Mouse (Mus musculus): ENCODE data around the gene Abca4.
A peak's percentile ranks its signal among the peaks of the same experiment; 100 is the strongest.
"Not testable (repeated sequence)": the region's sequence is repeated elsewhere in the genome, so short reads cannot be mapped to it uniquely, and the experiment has no call there.

Abca4 gene

DNA sequence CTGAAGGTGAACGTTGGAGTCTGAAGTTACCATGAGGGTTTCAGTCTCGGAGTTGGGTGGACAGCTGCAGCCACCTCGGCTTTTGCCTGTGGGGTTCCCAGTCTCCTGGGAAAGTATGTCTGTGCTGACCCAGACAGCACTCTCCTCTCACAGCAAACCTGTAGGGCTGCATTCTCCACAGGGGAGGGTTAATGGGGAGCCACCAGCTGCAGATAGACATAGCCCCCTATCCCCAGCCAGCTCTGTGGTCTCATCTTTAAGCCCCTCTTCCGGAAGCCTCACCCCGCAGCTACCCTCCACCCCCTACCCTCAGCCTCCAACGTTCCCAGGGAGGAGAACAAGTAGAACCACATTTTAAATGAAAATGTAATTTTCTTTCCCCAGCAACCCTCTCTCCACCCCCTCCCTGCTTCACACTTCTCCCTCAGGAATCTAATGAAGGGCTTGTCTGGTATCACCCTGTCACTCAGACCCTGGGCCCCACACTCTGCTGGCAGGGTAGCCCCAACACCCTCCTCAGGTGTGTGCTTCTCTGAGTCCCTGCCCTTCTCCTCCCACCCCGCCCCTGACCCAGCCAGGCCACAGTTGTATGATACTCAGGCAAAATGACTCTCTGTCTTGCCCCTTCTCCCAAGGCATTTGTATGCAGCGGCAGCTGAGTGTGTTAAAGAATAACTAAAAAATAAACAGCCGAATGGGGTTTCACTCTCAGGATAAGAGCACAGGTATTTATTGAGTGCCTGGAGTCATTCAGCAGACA is 14.4 kb downstream of the Abca4 start:
- DNase-seq = no peak

DNA sequence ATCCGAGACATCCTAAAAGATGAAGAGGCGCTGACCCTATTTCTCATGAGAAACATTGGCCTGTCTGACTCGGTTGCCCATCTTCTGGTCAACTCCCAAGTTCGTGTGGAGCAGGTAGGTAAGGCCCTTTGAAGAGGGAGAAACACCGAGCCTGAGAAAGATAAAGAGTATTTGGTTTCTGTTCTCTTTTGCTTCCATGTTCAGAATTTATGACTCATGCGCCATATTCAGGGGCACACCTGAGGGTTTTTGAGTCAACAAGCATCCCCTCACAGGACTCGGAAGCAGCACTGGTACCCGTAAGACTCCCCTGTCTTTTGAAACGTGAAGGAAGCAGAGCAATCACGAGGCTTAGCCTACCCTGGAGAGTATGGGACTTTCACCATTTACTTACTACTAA is 18.3 kb downstream of the Abca4 start:
- DNase-seq = no peak

DNA sequence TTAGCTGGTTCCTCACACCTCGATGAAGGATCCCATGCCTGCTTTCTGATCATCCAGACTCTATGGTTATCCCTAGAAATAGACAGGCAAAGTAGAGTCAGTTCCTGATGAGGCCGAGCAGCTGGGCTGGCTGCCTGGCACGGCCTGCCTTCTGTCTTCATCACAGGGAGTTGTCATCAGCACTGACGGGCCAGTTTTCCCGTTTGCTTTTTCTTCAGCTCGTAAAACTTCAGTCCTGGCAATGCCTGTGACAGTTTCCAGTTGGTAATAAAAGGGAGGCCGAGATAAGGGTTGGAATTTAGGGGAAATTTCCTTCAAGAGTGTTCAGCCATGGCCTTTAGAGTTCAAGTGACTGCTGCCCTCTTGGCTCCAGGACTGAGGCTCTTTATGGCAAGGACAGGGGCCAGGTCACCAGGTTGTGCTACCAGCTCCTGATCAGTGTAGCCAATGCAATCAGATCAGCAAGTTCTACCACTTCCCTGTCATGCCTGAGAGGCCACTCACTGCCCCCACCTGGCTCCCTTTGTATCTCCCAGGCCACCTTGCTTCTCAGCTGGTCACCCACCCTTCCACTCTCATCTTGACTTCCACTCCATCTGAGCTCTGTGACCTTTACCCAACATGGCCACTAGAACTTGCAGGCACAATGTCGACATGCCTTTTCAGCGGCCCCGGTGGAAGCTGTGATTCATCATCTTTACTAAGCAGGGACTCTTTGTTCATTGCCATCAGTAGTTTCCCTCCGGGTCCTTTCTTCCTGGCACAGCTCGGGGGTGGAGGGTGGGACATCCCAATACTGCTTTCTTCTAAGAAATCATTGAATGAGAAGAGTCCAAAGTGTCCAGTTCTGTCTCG is 20.5 kb downstream of the Abca4 start:
- no peak for DNase-seq

DNA sequence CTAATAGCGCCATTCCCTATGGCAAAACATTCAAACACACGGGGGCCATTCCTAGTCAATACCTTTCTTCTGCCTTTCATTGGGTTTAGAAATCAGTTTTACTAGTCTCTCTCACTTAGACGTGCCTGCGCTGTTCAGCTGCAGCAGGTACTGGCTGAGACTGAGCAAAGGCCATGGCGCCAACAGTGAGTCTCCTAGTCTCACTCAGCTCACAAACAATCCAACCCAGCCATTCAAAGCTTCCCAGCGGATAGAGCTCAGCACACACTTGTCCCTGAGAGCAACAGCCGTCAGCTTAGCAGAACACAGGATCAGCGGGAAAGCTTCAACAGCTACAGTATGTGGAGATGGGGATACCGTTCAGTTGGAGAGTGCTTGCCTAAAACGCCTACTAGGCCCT is 27.5 kb downstream of the Abca4 start:
- DNase-seq = no peak

DNA sequence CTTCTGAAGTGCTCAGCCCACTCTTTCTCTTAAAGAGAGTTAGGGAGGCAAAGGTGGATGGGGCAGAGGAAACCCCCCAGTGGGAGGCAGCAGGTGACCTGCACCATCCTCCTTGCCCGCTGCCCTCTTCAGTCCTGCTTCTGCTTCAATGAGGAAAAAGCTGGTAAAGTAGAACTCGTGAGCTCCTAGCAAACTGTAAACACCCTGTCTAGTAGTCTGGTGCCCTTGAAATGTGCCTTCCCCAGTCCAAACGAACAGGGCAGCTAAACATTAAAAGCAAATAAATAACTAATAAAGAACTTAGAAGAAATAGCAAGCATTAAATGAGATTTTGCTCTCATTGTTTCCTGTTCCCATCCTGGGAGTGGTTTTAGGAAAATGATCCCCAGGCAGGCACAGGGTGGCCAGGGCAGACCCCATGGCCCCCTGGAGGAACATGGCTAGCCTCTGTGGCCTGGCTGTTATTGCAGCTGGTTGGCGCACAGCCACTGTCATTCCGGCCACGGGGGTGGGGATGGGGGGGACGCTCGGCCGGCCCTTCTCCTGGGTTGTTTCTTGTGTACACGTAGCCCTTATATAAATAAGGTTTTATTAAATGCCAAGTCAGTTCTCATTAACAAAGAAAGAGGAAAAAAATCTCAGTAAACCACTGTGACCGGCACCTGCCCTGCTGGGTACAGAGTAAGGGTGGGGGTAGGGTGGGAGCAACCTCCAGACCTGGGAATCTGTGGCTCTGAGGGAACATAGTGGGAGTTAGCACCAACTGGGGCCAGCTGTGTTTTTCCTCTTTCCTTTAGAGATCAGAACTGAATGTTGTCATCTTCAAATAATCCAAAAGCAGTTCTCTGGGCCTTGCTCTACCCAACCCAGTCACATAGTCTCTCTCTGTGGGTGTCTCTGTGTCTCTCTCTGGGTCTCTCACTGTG is 28.7 kb downstream of the Abca4 start:
- DNase-seq = no peak

DNA sequence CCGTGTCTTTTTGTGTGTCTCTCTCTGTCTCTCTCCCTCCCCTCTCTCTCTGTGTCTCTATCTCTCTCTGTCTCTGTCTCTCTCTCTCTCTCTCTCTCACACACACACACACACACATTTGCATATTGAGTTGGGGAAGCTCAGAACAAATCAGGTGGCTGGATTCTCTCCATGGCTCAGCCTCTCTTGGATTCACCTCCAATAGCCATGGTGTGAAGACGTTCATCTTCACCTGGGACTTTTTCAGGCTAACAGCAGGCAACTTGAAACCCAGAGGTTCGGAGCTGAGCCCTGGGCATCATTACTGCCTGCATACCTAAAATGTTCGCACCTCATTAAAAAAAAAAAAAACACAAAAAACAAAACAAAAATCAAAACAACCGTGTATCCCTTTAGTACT is 29.4 kb downstream of the Abca4 start:
- DNase-seq = no peak

DNA sequence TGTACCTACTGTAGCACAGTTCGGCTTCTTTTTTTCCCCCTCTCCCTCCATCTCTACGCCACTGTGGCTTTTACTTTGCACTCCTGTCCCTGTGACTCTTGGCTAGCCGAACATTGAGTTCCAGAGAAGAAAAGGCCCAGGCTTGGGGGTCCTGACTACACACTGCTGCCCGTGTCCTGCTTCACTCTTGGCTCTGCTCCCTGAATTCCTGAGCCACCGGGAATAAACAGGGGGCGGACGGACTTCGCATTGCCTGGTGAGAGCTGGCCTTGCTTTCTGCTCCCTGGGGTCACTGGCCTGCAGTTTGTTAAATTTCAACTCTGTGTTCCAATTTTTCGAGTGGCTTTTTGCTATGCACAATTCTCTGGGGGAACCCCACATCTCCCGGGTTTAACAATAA is 30.1 kb downstream of the Abca4 start:
- no peak for DNase-seq

DNA sequence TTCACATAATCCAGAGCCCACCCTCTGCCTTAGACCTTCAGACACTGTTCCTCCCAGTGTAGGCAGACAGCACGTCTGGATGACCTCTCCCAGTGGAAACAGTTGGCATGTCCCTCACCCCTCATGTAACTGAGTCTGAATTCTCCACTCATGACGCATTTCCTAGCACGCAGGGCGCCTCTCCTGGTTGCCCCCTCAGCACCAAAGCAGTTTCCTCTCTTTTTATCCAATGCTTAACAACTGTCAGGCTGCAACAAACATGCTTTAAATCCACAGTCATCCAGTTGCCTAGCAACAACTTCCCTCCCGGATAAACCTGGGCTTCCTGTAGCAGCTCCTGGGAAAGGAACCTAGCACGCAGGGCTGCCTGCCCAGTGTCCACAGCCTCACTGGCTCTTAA is 33.9 kb downstream of the Abca4 start:
- DNase-seq = no peak

DNA sequence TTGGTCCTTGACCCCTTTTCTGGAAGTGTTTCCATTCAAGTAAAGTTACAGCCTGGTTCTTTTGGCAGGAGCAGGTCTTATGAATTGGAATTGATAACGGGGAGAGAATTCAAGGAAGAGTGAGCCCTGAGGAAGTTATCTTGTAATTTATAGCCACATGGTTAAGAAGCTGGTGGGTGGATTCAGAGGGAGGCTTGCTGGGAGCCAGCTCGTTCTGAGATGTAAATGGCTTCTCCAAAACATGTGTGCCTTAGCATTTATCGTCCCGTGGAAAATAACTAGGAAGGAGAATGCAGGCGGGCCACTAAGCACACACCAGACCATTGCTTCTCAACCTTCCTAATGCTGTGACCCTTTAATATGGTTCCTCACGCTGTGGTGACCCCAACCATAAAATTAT is 34.9 kb downstream of the Abca4 start:
- no peak for DNase-seq

DNA sequence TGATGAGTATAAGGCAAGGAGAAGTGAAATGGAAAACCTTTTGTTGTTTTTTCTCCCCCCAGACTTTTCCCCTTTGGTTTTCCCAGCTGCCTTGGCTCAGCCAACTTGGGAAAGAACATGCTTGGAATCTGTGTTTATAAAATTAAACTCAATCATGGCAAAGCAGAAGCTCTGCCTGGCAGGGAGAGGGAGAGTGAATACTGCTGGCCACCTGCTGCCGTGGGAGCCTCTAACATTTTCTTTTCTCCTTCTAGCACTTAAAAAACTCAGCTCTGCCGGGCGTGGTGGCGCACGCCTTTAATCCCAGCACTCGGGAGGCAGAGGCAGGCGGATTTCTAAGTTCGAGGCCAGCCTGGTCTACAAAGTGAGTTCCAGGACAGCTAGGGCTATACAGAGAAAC is 37.4 kb downstream of the Abca4 start:
- DNase-seq = not testable (repeated sequence)

DNA sequence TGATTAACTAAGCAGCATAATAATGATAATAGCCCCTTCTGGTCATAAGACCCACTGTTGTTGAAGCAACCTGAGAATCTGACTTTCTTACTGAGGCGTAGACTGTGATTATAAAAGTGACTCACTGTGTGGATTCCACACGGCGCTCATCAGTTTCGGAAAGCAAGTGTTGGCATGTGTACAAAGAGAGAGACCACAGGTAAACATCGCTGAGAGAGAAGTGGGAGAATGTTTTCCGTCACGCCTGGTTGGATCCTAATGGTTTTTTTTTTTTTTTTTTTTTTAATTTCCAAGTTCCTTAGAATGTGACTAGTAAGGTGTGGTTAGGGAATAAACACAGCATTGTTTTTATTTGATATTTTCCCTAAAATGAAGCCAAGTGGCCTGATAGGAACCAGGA is 38.1 kb downstream of the Abca4 start:
- no peak for DNase-seq

DNA sequence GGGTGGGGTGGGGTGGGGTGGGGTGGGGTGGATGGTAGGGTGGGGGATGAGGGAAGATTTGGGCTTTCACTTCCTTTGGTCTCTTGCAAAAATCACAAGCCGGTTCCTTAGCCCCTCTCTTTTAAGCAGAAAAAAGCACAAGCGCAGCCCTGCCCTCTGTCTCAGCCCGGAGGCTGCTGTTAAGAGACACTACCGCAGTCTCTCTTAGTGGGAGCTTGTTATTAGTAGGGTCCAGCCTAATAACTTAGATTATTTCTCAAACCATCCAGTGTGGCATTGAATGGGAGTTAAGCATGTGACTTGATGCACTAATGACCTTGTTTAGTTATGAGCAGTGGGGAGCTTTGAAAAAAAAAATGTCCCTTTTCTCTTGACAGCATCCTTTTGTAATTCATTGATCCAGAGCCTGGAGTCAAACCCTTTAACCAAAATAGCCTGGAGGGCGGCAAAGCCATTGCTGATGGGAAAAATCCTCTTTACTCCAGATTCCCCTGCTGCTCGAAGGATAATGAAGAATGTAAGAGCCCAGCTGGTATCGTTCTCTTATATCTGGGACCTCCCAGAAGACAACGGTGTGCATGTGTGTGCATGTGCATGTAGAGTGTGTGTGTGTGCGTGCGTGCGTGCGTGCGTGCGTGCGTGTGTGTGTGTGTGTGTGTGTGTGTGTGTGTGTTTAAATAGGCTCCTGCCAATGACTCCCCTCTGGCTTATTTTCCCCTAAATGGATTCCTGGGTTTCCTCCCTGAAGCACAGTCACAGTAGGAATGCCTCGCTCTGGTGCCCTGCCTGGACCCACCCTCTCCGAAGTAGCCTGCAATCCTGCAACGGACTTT is 41.1 kb downstream of the Abca4 start:
- no peak for DNase-seq

DNA sequence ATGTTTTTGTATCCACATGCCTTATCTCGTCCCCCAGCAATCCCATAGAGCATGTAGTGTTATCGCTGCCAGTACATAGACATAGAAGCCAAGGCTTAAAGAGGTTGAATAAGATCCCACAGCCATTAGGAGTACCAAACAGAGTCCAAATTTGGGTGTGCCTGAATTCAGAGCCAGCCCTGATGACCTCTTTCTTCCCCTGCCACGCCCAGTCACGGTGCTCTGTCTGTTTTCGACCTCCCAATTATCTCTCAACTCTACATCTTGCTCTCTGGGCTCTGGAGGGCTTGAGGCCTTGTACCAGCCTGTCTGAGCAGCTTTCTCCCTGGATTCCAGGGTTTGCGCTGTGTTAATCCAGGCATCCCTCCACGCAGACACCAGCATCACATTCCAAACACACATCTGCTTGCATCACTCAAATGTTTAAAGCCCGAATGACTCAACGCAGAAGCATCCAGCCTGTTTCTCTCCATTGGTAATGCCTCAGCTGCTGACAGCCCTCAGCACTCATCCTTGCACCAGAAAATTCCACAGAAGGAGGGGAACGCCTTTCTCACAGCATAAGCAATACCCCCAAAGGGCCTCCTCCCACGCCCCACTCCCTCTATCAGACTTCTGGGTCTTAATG is 43.9 kb downstream of the Abca4 start:
- no peak for DNase-seq

DNA sequence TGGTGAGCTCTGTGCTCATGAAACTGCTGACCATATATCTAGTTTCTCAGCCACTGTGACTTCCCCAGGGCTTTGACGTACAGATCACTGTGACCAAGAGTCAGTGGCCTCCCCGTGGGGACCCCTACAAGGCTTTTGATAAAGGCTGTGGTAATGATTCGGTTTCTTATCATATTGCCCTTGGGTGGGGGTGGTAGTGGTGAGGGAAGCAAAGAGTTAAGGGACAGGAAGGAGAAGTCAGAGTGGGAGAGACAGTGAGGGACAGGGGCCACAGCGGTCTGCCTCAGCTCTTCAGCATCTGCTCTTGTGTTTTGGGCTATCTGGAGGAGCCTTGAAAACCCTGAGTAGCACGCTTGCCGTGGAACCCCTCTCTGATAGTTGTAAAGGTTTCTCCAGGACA is 46.1 kb downstream of the Abca4 start:
- DNase-seq = no peak

DNA sequence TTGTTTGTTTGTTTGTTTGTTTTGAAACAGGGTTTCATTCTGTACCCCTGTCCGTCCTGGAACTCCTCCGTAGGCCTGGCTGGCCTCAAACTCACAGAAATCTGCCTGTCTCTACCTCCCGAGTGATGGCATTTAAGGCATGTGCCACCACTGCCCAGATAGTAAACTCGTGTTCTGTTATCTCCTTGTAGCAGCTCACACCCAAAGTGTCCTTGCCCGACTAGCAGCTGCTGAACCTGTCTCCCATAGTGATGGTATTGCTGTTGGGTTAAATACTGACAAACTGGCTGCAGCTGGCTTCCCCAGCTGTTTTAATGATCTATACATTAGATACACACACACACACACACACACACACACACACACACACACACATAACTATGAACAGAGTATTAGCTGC is 55.5 kb downstream of the Abca4 start:
- DNase-seq = no peak

DNA sequence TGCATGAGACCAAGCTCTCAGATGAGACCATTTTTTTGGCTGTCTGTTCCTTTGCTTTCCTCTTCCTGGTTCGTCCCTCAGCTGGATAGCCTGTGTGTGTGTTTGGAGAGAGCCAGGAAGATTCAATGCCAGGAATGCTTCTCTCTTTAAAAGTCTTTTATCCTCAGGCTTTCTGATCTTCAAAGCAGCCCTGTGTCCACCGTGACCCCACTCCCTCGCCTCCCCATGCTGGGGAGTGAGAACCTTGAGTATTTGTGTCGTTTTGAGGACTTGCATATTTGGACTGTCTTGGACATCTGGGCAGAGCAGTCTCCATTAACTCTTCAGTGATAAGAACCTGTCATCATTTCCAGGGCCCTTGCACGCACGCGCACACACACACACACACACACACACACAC is 57.8 kb downstream of the Abca4 start:
- no peak for DNase-seq

DNA sequence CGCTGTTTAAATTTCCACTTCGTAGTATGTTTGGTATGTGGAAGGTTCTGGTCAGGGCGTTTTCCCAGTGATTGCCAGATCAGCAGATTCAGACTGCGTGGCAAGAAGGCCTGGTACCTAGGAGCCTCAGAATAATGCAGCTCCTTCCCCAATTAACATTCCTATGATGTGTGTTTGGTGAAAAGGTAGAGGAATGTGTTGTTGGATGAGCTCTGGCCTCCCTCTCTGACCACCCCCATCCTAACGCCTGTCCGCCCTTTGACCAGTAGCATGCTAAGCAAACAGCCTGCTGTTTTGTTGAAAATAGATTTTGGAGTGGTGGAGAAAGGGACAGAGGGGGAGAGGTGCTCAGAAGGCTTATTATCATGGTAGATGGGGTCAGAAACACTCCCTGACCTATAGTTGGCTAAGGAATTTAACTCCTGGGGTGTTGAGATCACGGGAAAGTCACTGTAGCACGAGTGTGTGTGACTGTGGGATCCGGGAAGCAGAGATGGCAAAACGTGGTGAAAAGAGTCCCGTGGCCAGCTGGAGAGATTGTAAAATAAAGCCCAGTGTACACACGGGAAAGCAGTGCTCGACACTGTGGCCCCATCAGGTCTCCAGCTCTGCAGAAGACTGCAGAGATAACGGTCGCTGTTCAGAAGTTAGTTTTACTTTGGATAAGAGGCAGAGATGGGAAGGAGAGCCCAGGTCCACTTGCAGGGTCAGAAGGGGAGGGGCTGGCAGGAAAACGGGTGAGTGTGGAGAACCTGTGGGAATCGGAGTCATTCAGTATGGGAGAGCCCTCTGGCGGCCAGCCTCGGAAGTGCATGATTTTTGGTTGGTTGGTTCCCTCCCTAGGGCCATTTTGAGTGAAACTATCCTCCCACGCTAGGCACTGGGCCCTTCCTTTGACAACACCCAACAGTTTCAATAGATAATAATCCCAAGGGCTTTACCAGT is 59.9 kb downstream of the Abca4 start:
- DNase-seq = peak; percentile 17 to 21

DNA sequence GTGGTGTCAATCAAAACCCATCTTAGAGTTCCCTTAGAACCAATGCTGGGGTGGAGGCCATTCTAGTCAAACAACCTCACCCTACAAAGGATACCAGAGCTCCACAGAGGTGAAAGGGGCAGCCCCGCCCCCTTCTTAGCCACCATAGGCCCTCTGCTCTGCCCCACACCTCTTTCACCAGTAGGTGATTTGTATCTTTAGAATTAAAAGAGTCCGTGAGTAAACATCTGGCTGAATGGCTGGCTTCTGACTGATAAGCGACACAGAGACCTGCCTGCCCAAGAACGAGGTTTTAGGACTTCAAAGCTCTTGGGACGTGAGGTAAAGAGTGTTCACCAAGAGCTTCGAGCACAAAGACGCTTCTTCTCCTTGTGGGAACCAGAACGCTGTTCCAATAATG is 62.7 kb downstream of the Abca4 start:
- DNase-seq = no peak

DNA sequence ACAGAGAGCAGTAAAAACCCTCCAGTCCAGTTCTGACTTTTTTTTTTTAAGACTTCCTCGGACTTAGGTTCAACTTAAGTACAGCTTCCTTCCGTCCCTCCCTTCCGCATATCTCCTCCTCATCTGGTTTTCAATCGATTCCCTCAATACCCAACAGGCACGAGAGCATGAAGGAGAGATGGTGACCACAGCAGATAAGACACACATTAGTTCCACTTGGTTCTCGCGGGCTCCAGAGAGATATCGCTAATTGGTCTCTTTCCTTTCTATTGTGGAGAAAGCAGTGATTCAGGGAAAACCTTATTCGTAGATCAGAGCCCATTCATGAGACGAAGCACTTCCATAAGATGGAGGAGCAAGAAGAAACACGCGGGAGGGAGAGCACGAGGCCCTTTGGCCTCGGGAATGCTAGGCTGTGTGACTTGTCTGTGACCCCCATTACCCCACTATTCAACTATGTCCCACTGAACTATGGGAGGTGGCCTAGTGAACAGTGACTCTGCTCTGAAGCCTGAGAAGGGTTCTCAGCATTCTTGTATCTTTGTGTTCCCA is 63.5 kb downstream of the Abca4 start:
- no peak for DNase-seq

DNA sequence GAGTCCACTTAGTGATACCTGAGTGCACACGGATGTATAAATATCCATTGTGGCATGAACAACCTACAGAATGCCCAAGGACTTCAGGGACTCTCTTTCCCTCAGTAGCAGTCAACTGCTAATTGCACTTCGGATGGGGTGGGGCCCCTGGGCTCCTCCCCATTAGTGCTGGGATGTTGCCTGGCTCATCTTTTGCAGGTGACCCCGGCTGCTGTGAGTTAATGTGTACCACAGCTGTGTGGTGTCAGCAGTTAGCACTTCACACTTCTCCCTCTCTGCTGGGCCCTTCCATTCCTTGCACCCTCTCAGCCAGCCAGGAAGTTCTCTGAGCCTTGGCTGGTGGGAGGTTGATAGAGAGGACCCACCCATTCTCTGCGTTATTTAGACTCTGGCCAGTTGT is 65.2 kb downstream of the Abca4 start:
- no peak for DNase-seq
